Comparison of ENCODE assay signal across 8 mouse cellular contexts in genomic region chr14:55671833-55672740, GRCm38 (mm10). TPM values are rescaled to one million over a fixed set of nuclear protein-coding genes. Genes with fewer than 3 reads are reported as not detected.
DNase-seq lines count a peak whose midpoint lies in the region; ATAC-seq lines count a peak whose summit lies in the region.

Gmpr2 (plus strand) TSS chr14:55671941.
Nedd8 (minus strand) TSS chr14:55672124.

- peaks cover 27% of the 10 kb centered on the region for H3K36me3 ChIP-seq in forebrain, embryonic 14.5 days (ENCODE audit: control insufficient read depth, insufficient read depth, low read length)
- peaks cover 19% of the 10 kb centered on the region for H3K36me3 ChIP-seq in neural tube, embryonic 15.5 days

- peak within 1 kb of the TSS; percentile 86 for H3K4me3 ChIP-seq in forebrain, embryonic 14.5 days (ENCODE audit: low read depth, low read length)
- peak within 1 kb of the TSS; percentile 92 for H3K4me3 ChIP-seq in neural tube, embryonic 15.5 days (replicated peaks)

- H3K27ac ChIP-seq in forebrain, embryonic 14.5 days (ENCODE audit: low read depth, low read length): peak within 1 kb of the TSS; percentile 70; the same call in 1 of the 2 replicates
- H3K27ac ChIP-seq in neural tube, embryonic 15.5 days (replicated peaks): peak within 1 kb of the TSS; percentile 94

- no peaks in the 10 kb centered on the region for H3K9me3 ChIP-seq in forebrain, embryonic 14.5 days (replicated peaks; ENCODE audit: control insufficient read depth, low read length)
- no peaks in the 10 kb centered on the region for H3K9me3 ChIP-seq in neural tube, embryonic 15.5 days (replicated peaks)

- peak; percentile 99 for DNase-seq in ES-CJ7 (ENCODE audit: low read depth, low spot score)
- DNase-seq in cerebellum, adult 11 months: peak; percentile 83
- peak; percentile 98 for DNase-seq in forebrain, embryonic 14.5 days (ENCODE audit: low spot score)
- peak; percentile 82 to 83 for DNase-seq in heart, postnatal 14 days
- peak; percentile 94 for DNase-seq in layer of hippocampus, adult 11-12 months (ENCODE audit: low spot score)
- DNase-seq in lung, adult 18-20 months: peak; percentile 95 to 96
- peak; percentile 94 for DNase-seq in testis, postnatal 14 days (ENCODE audit: low spot score)

- peaks cover 16% of the 10 kb centered on the region for H3K4me1 ChIP-seq in forebrain, embryonic 14.5 days (ENCODE audit: control insufficient read depth, insufficient read depth, low read length)
- H3K4me1 ChIP-seq in neural tube, embryonic 15.5 days: peaks cover 27% of the 10 kb centered on the region

- peak; percentile 99 for ATAC-seq in forebrain, embryonic 14.5 days
- ATAC-seq in neural tube, embryonic 15.5 days (ENCODE audit: low FRiP score): peak; percentile 97

- 1% methylated on average over 38 of the region's 38 CpGs for WGBS in forebrain, embryonic 14.5 days
- WGBS in neural tube, embryonic 15.5 days: under 1% methylated on average over 38 of the region's 38 CpGs

- intact Hi-C loops in heart, postnatal 14 days (cut with DNase I): loop anchor here (5.0 kb wide), 1 partner anchor 40 kb away; no protein-coding TSS in a partner anchor

- H3K9ac ChIP-seq in forebrain, embryonic 14.5 days (ENCODE audit: low read length): peak within 1 kb of the TSS; percentile 81
- peak within 1 kb of the TSS; percentile 70 for H3K9ac ChIP-seq in neural tube, embryonic 15.5 days (replicated peaks)

- H3K4me2 ChIP-seq in forebrain, embryonic 14.5 days (ENCODE audit: low read length): peak within 1 kb of the TSS; percentile 96
- H3K4me2 ChIP-seq in neural tube, embryonic 15.5 days: peak within 1 kb of the TSS; percentile 91

- H3K27me3 ChIP-seq in forebrain, embryonic 14.5 days (replicated peaks; ENCODE audit: control insufficient read depth, insufficient read depth, low read length): no peaks in the 10 kb centered on the region
- H3K27me3 ChIP-seq in neural tube, embryonic 15.5 days (replicated peaks): no peaks in the 10 kb centered on the region

RNA-seq across cellular contexts. Expression of gene Gmpr2, which starts in this region (rescaled TPM):
- 48.7 and 49.6 TPM in 2 replicates for polyA plus RNA-seq in forebrain, embryonic 14.5 days (2014; fragmentation: Nextera tagmentation; extraction: Ambion mirVana)
- 10 to 100 TPM; 12.8 to 14.1 TPM for total RNA-seq in heart, postnatal 14 days (2021)
- polyA plus RNA-seq in neural tube, embryonic 15.5 days (2015; fragmentation: Nextera tagmentation; extraction: Ambion mirVana): 50.2 and 50.8 TPM in 2 replicates

RNA-seq across cellular contexts. Expression of gene Nedd8, which starts in this region (rescaled TPM):
- polyA plus RNA-seq in forebrain, embryonic 14.5 days (2014; fragmentation: Nextera tagmentation; extraction: Ambion mirVana): 622 and 707 TPM in 2 replicates
- total RNA-seq in heart, postnatal 14 days (2021): 100 to 1,000 TPM; 254 to 257 TPM
- 590 and 594 TPM in 2 replicates for polyA plus RNA-seq in neural tube, embryonic 15.5 days (2015; fragmentation: Nextera tagmentation; extraction: Ambion mirVana)

Comparison
In these comparisons a context has a peak if more than half of its experiments do, and no peak if none do; other contexts are left out.
1. Peak in every context shown above with its lines: DNase-seq, ATAC-seq, H3K4me3 ChIP-seq and H3K27ac ChIP-seq.